Mouse (Mus musculus) lung, embryonic 14.5 days (tissue): Measurements from ENCODE around the gene Tcp10c. TPM values are rescaled to one million over a fixed set of nuclear protein-coding genes. Genes with fewer than 3 reads are reported as not detected.
"Not testable (repeated sequence)": the region's sequence is repeated elsewhere in the genome, so short reads cannot be mapped to it uniquely, and the experiment has no call there.

Source experiments
- ATAC-seq: fragments of 200-750 bp; cut with Nextera tagmentation; 2 replicates; pipeline ENCODE4 v1.8.0; 2017; ENCODE audit warnings: mild to moderate bottlenecking, moderate TSS enrichment, moderate library complexity; ENCODE audit not compliant: insufficient read depth
- DNase-seq: peaks from one replicate; pipeline ENCODE4 v3.0.0-alpha.2; 2015
- H3K27ac ChIP-seq: fragments of 300-500 bp; sonication (generic); 2 replicates; pipeline ENCODE4 v1.5.1; 2014; ENCODE audit warnings: low read depth, mild to moderate bottlenecking, moderate library complexity
- H3K27me3 ChIP-seq: fragments of 300-500 bp; sonication (generic); 2 replicates; pipeline ENCODE4 v1.6.1; 2014; ENCODE audit warnings: low read length, control low read depth; ENCODE audit not compliant: insufficient read depth
- H3K36me3 ChIP-seq: fragments of 300-500 bp; sonication (generic); 2 replicates; pipeline ENCODE4 v1.6.1; 2014; ENCODE audit warnings: control low read depth; ENCODE audit not compliant: insufficient read depth
- H3K4me1 ChIP-seq: fragments of 300-500 bp; sonication (generic); 2 replicates; pipeline ENCODE4 v1.6.1; 2014; ENCODE audit warnings: antibody characterized with exemption, control low read depth; ENCODE audit not compliant: insufficient read depth
- H3K4me2 ChIP-seq: fragments of 300-500 bp; sonication (generic); 2 replicates; pipeline ENCODE4 v1.6.1; 2014; ENCODE audit warnings: mild to moderate bottlenecking
- H3K4me3 ChIP-seq: fragments of 300-500 bp; sonication (generic); 2 replicates; pipeline ENCODE4 v1.5.1; 2014; ENCODE audit warnings: low read depth, low read length
- H3K9ac ChIP-seq: fragments of 300-500 bp; sonication (generic); 2 replicates; pipeline ENCODE4 v1.6.1; 2014
- H3K9me3 ChIP-seq: fragments of 300-500 bp; sonication (generic); 2 replicates; pipeline ENCODE4 v1.6.1; 2016; ENCODE audit warnings: low read depth, low read length, control low read depth
- WGBS: fragments of 180-500 bp; shearing (Covaris S2); extraction: QIAGEN DNeasy Blood & Tissue Kit; methylation state at CpG from one replicate; pipeline ENCODE4 v1.1.7; 2014; 5-methylcytosine and 5-hydroxymethylcytosine counted together
- polyA plus RNA-seq: library from polyadenylated mRNA; unstranded; fragments of >200 nt; fragmentation: Nextera tagmentation; extraction: Ambion mirVana; gene quantifications from 2 replicates; pipeline ENCODE4 v1.2.1, GENCODE M21; 2014

Tcp10c gene
- polyA plus RNA-seq, result not detected in 2 replicates

GRCm38 (mm10) chr17:13354521-13354920, at the start of gene Tcp10c:
Gene Tcp10c, plus strand, starts transcription at chr17:13354572.
- not testable (repeated sequence) for H3K4me3 ChIP-seq, H3K27me3 ChIP-seq, H3K27ac ChIP-seq, H3K36me3 ChIP-seq, ATAC-seq, H3K9me3 ChIP-seq, H3K4me2 ChIP-seq, H3K4me1 ChIP-seq, DNase-seq, H3K9ac ChIP-seq
- WGBS, result 84% methylated on average over 4 of the region's 4 CpGs

- peaks cover 25% of the 10 kb centered on the region for H3K9me3 ChIP-seq
- not testable (repeated sequence) for H3K27me3 ChIP-seq, H3K4me3 ChIP-seq, H3K4me1 ChIP-seq, DNase-seq, H3K27ac ChIP-seq, H3K36me3 ChIP-seq, H3K4me2 ChIP-seq, H3K9ac ChIP-seq
- ATAC-seq, result peak; percentile 16; the same call in 1 of the 2 replicates
- WGBS, result 76% methylated on average over 5 of the region's 6 CpGs
Observed at GRCm38 (mm10) chr17:13307852-13308251, 46.5 kb upstream of the Tcp10c start.

- H3K4me1 ChIP-seq, H3K4me2 ChIP-seq, H3K27me3 ChIP-seq, DNase-seq, H3K4me3 ChIP-seq, H3K27ac ChIP-seq, H3K9ac ChIP-seq, H3K36me3 ChIP-seq: not testable (repeated sequence)
- peak; percentile 23; the same call in 1 of the 2 replicates for ATAC-seq
- peaks cover 25% of the 10 kb centered on the region for H3K9me3 ChIP-seq
- WGBS, result 82% methylated on average over 5 of the region's 5 CpGs
Observed at GRCm38 (mm10) chr17:13308344-13308743, 46.0 kb upstream of the Tcp10c start.

GRCm38 (mm10) chr17:13308746-13309145, 45.6 kb upstream of the Tcp10c start:
- WGBS, result 79% methylated on average over 4 of the region's 4 CpGs
- 0 out of 2 replicates have a peak, but pooled peaks have one; percentile 10 for ATAC-seq

GRCm38 (mm10) chr17:13309182-13309631, 45.2 kb upstream of the Tcp10c start:
- H3K9me3 ChIP-seq, result peaks cover 25% of the 10 kb centered on the region
- ATAC-seq, result 0 out of 2 replicates have a peak, but pooled peaks have one; percentile 22
- not testable (repeated sequence) for H3K4me2 ChIP-seq, H3K4me1 ChIP-seq, DNase-seq, H3K4me3 ChIP-seq, H3K27me3 ChIP-seq, H3K27ac ChIP-seq, H3K36me3 ChIP-seq, H3K9ac ChIP-seq
- WGBS, result 85% methylated on average over 10 of the region's 10 CpGs

More at GRCm38 (mm10) chr17:13308746-13309145, 45.6 kb upstream of the Tcp10c start:
- H3K9me3 ChIP-seq, result peaks cover 25% of the 10 kb centered on the region
- not testable (repeated sequence) for H3K27ac ChIP-seq, H3K4me3 ChIP-seq, H3K36me3 ChIP-seq, H3K4me1 ChIP-seq, H3K4me2 ChIP-seq, DNase-seq, H3K27me3 ChIP-seq, H3K9ac ChIP-seq

- H3K36me3 ChIP-seq, result not testable (repeated sequence)
Observed at GRCm38 (mm10) chr17:13329967-13330366, 24.4 kb upstream of the Tcp10c start.

GRCm38 (mm10) chr17:13331179-13331578, 23.2 kb upstream of the Tcp10c start:
- not testable (repeated sequence) for H3K4me2 ChIP-seq, H3K36me3 ChIP-seq, H3K27ac ChIP-seq, H3K4me1 ChIP-seq, H3K9ac ChIP-seq, DNase-seq, H3K27me3 ChIP-seq, H3K4me3 ChIP-seq, ATAC-seq, H3K9me3 ChIP-seq
- whole genome bisulfite sequencing, result 72% methylated on average over 3 of the region's 4 CpGs

More at GRCm38 (mm10) chr17:13329967-13330366, 24.4 kb upstream of the Tcp10c start:
- WGBS, result 74% methylated on average over 4 of the region's 4 CpGs
- not testable (repeated sequence) for H3K9ac ChIP-seq, H3K4me3 ChIP-seq, H3K27me3 ChIP-seq, H3K27ac ChIP-seq, H3K4me2 ChIP-seq, ATAC-seq, H3K4me1 ChIP-seq, DNase-seq, H3K9me3 ChIP-seq

- not testable (repeated sequence) for H3K9me3 ChIP-seq, H3K36me3 ChIP-seq, H3K4me2 ChIP-seq, H3K4me1 ChIP-seq, ATAC-seq, DNase-seq, H3K27ac ChIP-seq, H3K4me3 ChIP-seq, H3K9ac ChIP-seq, H3K27me3 ChIP-seq
- WGBS, result 83% methylated on average over 8 of the region's 8 CpGs
Observed at GRCm38 (mm10) chr17:13332496-13332895, 21.9 kb upstream of the Tcp10c start.
